Mouse (Mus musculus) cerebellum, adult 2 months (tissue): ENCODE results near the gene Olfr782. TPM values are rescaled to one million over a fixed set of nuclear protein-coding genes. Genes with fewer than 3 reads are reported as not detected.

ENCODE experiments used
- DNase-seq, 2 experiments: peaks; one replicate each; pipeline ENCODE4 v3.0.0; 2021
- H3K27ac ChIP-seq: fragments of 200-500 bp; 2 replicates; pipeline ENCODE4 v1.5.1; 2012; ENCODE audit warnings: low read length, control low read depth, inconsistent platforms; ENCODE audit not compliant: insufficient read depth
- H3K27me3 ChIP-seq: fragments of 200-500 bp; 2 replicates; pipeline ENCODE4 v1.6.1; 2012; ENCODE audit warnings: inconsistent platforms, mild to moderate bottlenecking, low read length, moderate library complexity; ENCODE audit not compliant: control insufficient read depth, insufficient read depth
- H3K4me1 ChIP-seq: fragments of 200-500 bp; 2 replicates; pipeline ENCODE4 v1.6.1; 2011; ENCODE audit warnings: low read length; ENCODE audit not compliant: control insufficient read depth, insufficient read depth
- H3K4me3 ChIP-seq: fragments of 200-500 bp; replicated peaks from 2 replicates; pipeline ENCODE3; 2011; ENCODE audit warnings: mild to moderate bottlenecking, low read depth, low read length, control low read depth; ENCODE audit not compliant: insufficient read depth
- CTCF ChIP-seq: fragments of 200-500 bp; IDR thresholded peaks from 2 replicates; pipeline ENCODE4 v1.5.1; 2011; ENCODE audit warnings: low read depth, mild to moderate bottlenecking, control low read depth, low read length, moderate library complexity, borderline replicate concordance; ENCODE audit not compliant: insufficient read depth
- POLR2A ChIP-seq: fragments of 200-500 bp; IDR thresholded peaks from 2 replicates; pipeline ENCODE4 v1.6.1; 2011; ENCODE audit warnings: low read length, control low read depth, borderline replicate concordance; ENCODE audit not compliant: insufficient read depth
- WGBS: fragments of 180-500 bp; shearing (Covaris S2); methylation state at CpG from one replicate; pipeline ENCODE4 v1.1.7; 2018; 5-methylcytosine and 5-hydroxymethylcytosine counted together
- polyA plus RNA-seq: library from polyadenylated mRNA; depleted of rRNA; stranded (reverse); fragments of >200 nt; gene quantifications from 2 replicates; pipeline ENCODE4 v1.2.3, GENCODE M21; 2012; rRNA removed

Olfr782 gene
- polyA plus RNA-seq, 1 experiment, result not detected

GRCm38 (mm10) chr10:129383783-129384182, 35.1 kb downstream of the Olfr782 start, which contains the start of gene Olfr784:
Olfr784 (plus strand) TSS chr10:129384083.
- no peak for DNase-seq
- Histone ChIP-seq H3K27me3 (no peaks in the 10 kb centered on the region), H3K4me1 (no peaks in the 10 kb centered on the region), H3K27ac (no peak within 1 kb of the TSS), H3K4me3 (no peak within 1 kb of the TSS)
- no peak for TF ChIP-seq CTCF
- no peak for TF ChIP-seq POLR2A

DNA sequence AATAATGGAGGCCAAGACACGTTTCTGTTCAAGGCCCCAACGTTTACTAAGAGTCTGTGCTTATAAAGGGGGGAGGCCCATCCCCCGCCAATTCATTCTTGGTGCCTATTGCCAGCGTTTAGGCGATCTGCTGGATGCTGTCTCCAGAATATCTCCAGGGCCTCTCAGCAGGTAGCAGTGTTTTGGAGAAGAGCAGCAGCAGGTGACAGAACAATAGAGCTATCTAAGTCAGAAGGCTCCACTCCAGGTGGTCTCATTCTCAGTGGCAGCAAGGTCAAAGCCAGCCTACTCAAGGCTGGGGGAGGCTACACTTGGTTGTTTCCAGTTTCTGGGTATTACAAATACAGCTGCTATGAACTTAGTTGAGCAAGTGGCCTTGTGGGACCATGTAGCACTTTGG, 52.2 kb downstream of the Olfr782 start:
- 25% methylated on average over 5 of the region's 5 CpGs for WGBS
- no peak overlapping the region for H3K4me3 ChIP-seq
- H3K27ac ChIP-seq, result no peak overlapping the region
- TF ChIP-seq POLR2A, result no peak
- TF ChIP-seq CTCF, result no peak
- no peaks in the 10 kb centered on the region for H3K4me1 ChIP-seq
- H3K27me3 ChIP-seq, result no peaks in the 10 kb centered on the region
- DNase-seq, result no peak

Other genes with a start within 250 kb of the Olfr782 start
- not detected in 2 replicates for gene Olfr768, start 249.5 kb upstream of the Olfr782 start, polyA plus RNA-seq
- not detected in 2 replicates for gene Olfr769, start 231.0 kb upstream of the Olfr782 start, polyA plus RNA-seq
- gene Olfr770, start 209.9 kb upstream of the Olfr782 start, polyA plus RNA-seq, result not detected in 2 replicates
- not detected in 2 replicates for gene Olfr771, start 184.1 kb upstream of the Olfr782 start, polyA plus RNA-seq
- gene Olfr772, start 170.9 kb upstream of the Olfr782 start, polyA plus RNA-seq, result not detected in 2 replicates
- gene Olfr773, start 161.4 kb upstream of the Olfr782 start, polyA plus RNA-seq, result not detected in 2 replicates
- not detected in 2 replicates for gene Olfr774, start 112.6 kb upstream of the Olfr782 start, polyA plus RNA-seq
- not detected in 2 replicates for gene Olfr775, start 100.4 kb upstream of the Olfr782 start, polyA plus RNA-seq
- not detected in 2 replicates for gene Olfr776, start 89.7 kb upstream of the Olfr782 start, polyA plus RNA-seq
- not detected in 2 replicates for gene Olfr777, start 77.4 kb upstream of the Olfr782 start, polyA plus RNA-seq
- not detected in 2 replicates for gene Olfr780, start 30.7 kb upstream of the Olfr782 start, polyA plus RNA-seq
- not detected in 2 replicates for gene Olfr781, start 20.0 kb upstream of the Olfr782 start, polyA plus RNA-seq
- 0.06 and 0.08 TPM in 2 replicates for gene Olfr784, start 35.2 kb downstream of the Olfr782 start, polyA plus RNA-seq
- not detected in 2 replicates for gene Olfr785, start 56.6 kb downstream of the Olfr782 start, polyA plus RNA-seq
- gene Olfr786, start 78.5 kb downstream of the Olfr782 start, polyA plus RNA-seq, result not detected in 2 replicates
- gene Olfr787, start 113.0 kb downstream of the Olfr782 start, polyA plus RNA-seq, result not detected in 2 replicates
- not detected in 2 replicates for gene Olfr788, start 122.1 kb downstream of the Olfr782 start, polyA plus RNA-seq
- gene Olfr789, start 135.9 kb downstream of the Olfr782 start, polyA plus RNA-seq, result not detected in 2 replicates
- gene Olfr790, start 149.6 kb downstream of the Olfr782 start, polyA plus RNA-seq, result not detected in 2 replicates
- not detected in 2 replicates for gene Olfr791, start 172.9 kb downstream of the Olfr782 start, polyA plus RNA-seq
- gene Olfr792, start 190.3 kb downstream of the Olfr782 start, polyA plus RNA-seq, result not detected in 2 replicates
- not detected in 2 replicates for gene Olfr794, start 218.8 kb downstream of the Olfr782 start, polyA plus RNA-seq